Mouse (Mus musculus): ENCODE results near the gene Gfi1. TPM values are rescaled to one million over a fixed set of nuclear protein-coding genes. Genes with fewer than 3 reads are reported as not detected.

Gfi1 gene
- polyA plus RNA-seq, 1 experiment from 2014 or later = not detected

DNA sequence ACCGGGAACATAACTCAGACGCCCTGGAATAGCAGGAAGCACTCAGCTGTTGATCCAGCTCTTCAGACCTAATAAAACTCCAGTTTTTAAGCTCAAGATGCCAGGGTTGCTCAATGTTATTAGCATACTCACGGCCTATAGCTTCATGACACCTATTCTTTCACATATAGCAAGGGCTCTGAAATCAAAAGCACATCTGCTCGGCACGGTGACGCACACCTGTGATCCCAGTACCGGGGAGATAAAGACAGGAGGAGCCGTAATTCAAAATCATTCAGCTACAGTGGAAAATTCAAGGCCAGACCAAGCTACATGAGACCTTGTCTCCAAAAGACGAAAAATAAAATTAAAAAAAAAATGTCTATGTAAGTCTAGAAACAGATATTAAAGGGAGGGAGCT, 24.2 kb downstream of the Gfi1 start:
- no peaks in the 10 kb centered on the region for H3K27me3 ChIP-seq
- 81% methylated on average over 9 of the region's 9 CpGs for WGBS
- no peak overlapping the region for H3K27ac ChIP-seq
- H3K4me1 ChIP-seq (replicated peaks) = no peaks in the 10 kb centered on the region
- H3K4me3 ChIP-seq (replicated peaks) = no peak overlapping the region
- H3K9me3 ChIP-seq = no peaks in the 10 kb centered on the region
- no peak for ATAC-seq (ENCODE audit: insufficient number of reproducible peaks, insufficient read depth, low FRiP score, low TSS enrichment, low read depth)
- H3K36me3 ChIP-seq = no peaks in the 10 kb centered on the region
- H3K9ac ChIP-seq (replicated peaks) = no peak overlapping the region
- no peak overlapping the region for H3K4me2 ChIP-seq

DNA sequence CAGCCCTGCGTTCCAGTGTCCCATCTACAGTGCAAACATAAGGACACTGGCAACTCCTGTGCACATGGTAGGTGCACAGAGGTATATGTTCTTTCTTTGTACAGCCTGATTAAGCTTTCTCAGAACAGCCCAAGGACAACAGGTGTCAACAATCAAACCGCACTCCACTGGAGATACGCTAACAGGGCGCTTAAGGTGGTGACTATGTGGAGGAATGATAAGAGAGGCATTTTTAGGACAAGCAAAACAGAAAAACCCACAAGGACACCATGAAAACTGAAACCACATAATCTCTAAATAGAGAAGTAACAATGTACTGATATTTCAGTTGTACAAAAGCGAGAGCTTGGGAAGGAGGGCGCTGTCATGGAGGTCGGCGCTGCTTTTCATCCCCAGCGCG, 25.0 kb downstream of the Gfi1 start:
- 89% methylated on average over 10 of the region's 10 CpGs for WGBS
- no peaks in the 10 kb centered on the region for H3K36me3 ChIP-seq
- no peak overlapping the region for H3K27ac ChIP-seq
- H3K4me3 ChIP-seq (replicated peaks) = no peak overlapping the region
- no peak for ATAC-seq (ENCODE audit: insufficient number of reproducible peaks, insufficient read depth, low FRiP score, low TSS enrichment, low read depth)
- H3K4me2 ChIP-seq = no peak overlapping the region
- no peaks in the 10 kb centered on the region for H3K27me3 ChIP-seq
- no peaks in the 10 kb centered on the region for H3K4me1 ChIP-seq (replicated peaks)
- no peak overlapping the region for H3K9ac ChIP-seq (replicated peaks)
- H3K9me3 ChIP-seq = no peaks in the 10 kb centered on the region

DNA sequence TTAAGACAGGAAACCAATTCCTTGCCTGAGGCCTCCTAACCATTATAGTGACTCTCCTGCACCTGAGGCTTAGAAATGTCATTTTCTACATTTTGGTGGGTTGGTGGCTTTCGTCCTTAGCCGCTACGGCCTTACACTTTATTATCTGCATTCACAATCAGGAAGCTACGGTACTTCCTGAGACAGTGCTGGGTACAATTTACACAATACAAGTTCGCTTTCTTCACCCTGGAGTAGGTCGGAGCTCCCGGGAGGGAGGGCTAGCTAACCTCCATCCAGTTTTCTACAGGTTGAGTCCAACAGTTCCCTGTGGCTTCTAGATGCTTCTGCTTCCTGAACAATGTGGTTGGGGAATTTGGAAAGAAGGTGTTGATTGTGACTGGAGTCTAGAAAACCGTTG, 26.9 kb downstream of the Gfi1 start:
- peaks cover 4% of the 10 kb centered on the region; the same call in 1 of the 2 replicates for H3K27me3 ChIP-seq
- no peaks in the 10 kb centered on the region for H3K36me3 ChIP-seq
- H3K9me3 ChIP-seq = no peaks in the 10 kb centered on the region
- H3K4me1 ChIP-seq (replicated peaks) = no peaks in the 10 kb centered on the region
- no peak overlapping the region for H3K27ac ChIP-seq
- no peak overlapping the region for H3K4me2 ChIP-seq
- 85% methylated on average over 8 of the region's 8 CpGs for WGBS
- H3K4me3 ChIP-seq (replicated peaks) = no peak overlapping the region
- ATAC-seq (ENCODE audit: insufficient number of reproducible peaks, insufficient read depth, low FRiP score, low TSS enrichment, low read depth) = no peak
- H3K9ac ChIP-seq (replicated peaks) = no peak overlapping the region

DNA sequence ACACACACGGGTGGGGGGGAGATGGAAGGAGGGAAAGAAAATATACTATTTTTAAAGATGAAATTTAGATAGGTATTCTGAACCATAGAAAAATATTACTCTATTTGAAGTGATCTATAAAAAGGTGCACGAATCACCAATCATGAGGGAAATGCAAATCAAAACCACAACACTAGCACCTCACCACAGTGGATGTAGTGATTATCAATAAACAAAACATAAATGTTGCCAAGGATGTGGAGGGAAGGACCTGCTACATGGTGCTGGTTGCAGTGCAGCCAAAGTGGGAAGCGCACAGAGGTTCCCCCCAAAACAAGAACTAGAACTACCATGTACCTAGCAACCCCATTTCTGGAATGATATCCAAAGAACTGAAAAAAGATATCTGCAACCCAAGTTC, 30.8 kb downstream of the Gfi1 start:
- Histone ChIP-seq H3K9ac (replicated peaks) (no peak overlapping the region), H3K27ac (no peak overlapping the region), H3K27me3 (peaks cover 8% of the 10 kb centered on the region; the same call in 1 of the 2 replicates), H3K4me1 (replicated peaks) (no peaks in the 10 kb centered on the region), H3K4me3 (replicated peaks) (no peak overlapping the region), H3K9me3 (no peaks in the 10 kb centered on the region), H3K4me2 (no peak overlapping the region), H3K36me3 (no peaks in the 10 kb centered on the region)
- WGBS = 74% methylated on average over 3 of the region's 3 CpGs
- no peak for ATAC-seq (ENCODE audit: insufficient number of reproducible peaks, insufficient read depth, low FRiP score, low TSS enrichment, low read depth)

DNA sequence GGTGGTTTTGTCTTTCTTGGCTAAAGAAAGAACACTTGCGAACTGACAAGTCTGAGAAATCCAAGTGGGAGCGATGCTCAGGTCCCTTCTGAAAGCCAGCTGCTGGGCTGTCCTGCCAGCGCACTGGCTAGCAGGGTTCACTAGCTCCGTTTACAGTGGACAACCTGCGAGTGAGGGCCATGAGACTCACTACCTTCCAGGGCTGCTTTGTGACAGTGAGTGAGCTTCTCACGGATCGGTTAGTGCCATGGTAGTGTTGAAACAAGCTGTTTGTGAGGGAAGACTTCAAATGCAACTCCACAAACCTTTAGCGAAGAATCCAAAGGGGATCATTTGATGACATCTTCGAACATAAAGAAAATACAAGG, 37.4 kb downstream of the Gfi1 start:
- Histone ChIP-seq H3K4me1 (replicated peaks) (0 out of 2 replicates have a peak, but pooled peaks cover 6% of the 10 kb centered on the region), H3K9me3 (no peaks in the 10 kb centered on the region), H3K4me2 (peak overlapping the region; percentile 67), H3K27me3 (peaks cover 14% of the 10 kb centered on the region), H3K9ac (replicated peaks) (peak overlapping the region; percentile 54), H3K27ac (0 out of 2 replicates have a peak overlapping the region, but pooled peaks have one; percentile 18), H3K36me3 (no peaks in the 10 kb centered on the region), H3K4me3 (replicated peaks) (peak overlapping the region; percentile 50)
- peak; percentile 63 for ATAC-seq (ENCODE audit: insufficient number of reproducible peaks, insufficient read depth, low FRiP score, low TSS enrichment, low read depth)
- WGBS = 30% methylated on average over 9 of the region's 9 CpGs

DNA sequence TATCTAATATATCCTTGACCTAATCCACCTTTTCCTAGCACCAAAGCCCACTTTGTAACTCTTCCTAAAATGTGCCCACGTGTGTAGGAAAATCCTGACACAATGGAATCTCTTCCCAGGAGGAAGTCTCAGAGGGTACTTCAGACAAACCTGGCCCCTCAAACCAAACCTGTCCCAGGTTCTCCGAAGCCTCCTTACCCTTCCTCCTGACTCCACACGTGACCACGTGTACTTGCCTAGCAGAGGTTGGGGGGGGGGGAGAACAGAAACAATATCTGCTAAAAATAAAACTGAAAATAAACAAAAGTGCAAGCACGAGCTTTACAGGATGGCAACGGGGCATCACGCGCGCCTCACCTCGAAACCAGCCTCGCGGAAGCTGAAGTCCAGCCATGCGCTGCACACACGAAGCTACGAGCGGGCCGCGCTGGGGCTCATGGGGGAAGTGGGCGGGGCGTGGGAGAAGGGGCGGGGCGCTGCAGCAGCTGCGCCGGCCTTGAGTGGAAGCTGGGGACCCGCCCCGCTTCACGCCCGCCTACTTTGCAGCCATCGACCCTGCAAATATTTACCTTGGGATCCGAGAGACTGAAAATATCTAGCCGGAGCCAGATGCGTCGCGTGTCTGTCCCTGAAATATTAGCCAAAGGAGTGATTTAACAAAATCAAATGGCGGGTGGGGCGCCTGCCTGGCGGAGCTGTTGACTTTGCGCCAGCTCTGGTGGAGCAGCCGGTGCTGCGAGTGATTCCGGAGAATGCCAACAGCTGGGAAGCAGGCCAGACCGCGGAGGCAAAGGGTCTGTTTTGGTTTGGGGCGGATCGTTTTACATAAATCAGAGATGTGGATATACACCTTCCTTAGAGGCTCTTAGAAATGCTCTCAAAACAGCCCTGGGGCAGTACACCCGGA, 38.0 kb downstream of the Gfi1 start:
- WGBS = 16% methylated on average over 46 of the region's 46 CpGs
- H3K27me3 ChIP-seq = peaks cover 14% of the 10 kb centered on the region
- ATAC-seq (ENCODE audit: insufficient number of reproducible peaks, insufficient read depth, low FRiP score, low TSS enrichment, low read depth) = peak; percentile 79
- peak overlapping the region; percentile 54 for H3K9ac ChIP-seq (replicated peaks)
- peak overlapping the region; percentile 66 for H3K27ac ChIP-seq
- H3K4me2 ChIP-seq = peak overlapping the region; percentile 67
- H3K9me3 ChIP-seq = no peaks in the 10 kb centered on the region
- no peaks in the 10 kb centered on the region for H3K36me3 ChIP-seq
- H3K4me3 ChIP-seq (replicated peaks) = peak overlapping the region; percentile 50
- 0 out of 2 replicates have a peak, but pooled peaks cover 6% of the 10 kb centered on the region for H3K4me1 ChIP-seq (replicated peaks)

DNA sequence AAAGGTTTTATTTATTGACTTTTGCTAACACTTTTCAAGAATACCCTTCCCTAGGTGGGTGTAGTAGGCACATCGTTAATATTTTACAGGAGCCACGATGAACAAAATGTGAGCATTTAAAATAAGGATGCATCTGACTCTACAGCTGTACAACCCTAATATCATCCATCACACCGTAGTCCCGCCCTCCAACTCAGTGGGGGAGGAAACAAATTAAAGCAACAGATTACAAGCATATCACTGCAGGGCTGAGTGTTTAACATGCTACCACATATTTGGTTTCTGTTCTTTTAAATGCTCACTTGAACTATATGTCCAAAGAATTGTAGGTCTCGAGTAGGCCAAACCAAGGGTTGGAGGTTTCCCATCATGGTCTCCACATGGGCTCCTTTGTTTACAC, 38.7 kb downstream of the Gfi1 start:
- 0 out of 2 replicates have a peak overlapping the region, but pooled peaks have one; percentile 67 for H3K4me2 ChIP-seq
- 92% methylated on average over 5 of the region's 5 CpGs for WGBS
- no peaks in the 10 kb centered on the region for H3K9me3 ChIP-seq
- H3K4me3 ChIP-seq (replicated peaks) = no peak overlapping the region
- H3K9ac ChIP-seq (replicated peaks) = no peak overlapping the region
- no peak overlapping the region for H3K27ac ChIP-seq
- 0 out of 2 replicates have a peak, but pooled peaks cover 6% of the 10 kb centered on the region for H3K4me1 ChIP-seq (replicated peaks)
- H3K36me3 ChIP-seq = no peaks in the 10 kb centered on the region
- no peak for ATAC-seq (ENCODE audit: insufficient number of reproducible peaks, insufficient read depth, low FRiP score, low TSS enrichment, low read depth)
- H3K27me3 ChIP-seq = peaks cover 14% of the 10 kb centered on the region

DNA sequence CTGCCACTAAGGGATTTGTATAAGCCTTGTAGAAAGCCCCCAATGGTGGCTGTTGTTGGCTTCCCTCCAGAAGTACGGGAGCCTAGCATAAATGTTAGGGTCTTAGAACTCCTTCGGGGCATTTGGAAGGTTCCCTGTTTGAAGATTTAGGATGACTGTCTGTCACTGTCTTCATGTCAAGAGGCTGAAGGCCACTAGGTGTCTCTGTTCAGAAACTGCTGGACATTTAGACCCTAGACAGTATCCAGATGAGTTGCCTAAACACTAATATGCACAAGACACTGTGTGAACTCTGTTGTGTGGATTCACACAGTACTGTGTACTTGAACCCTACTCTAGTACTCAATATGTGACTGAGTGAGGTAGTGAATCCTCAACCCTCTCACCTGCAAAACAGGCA, 41.5 kb downstream of the Gfi1 start:
- H3K27me3 ChIP-seq = peaks cover 12% of the 10 kb centered on the region
- no peaks in the 10 kb centered on the region for H3K36me3 ChIP-seq
- no peak overlapping the region for H3K4me3 ChIP-seq (replicated peaks)
- no peak overlapping the region for H3K4me2 ChIP-seq
- H3K4me1 ChIP-seq (replicated peaks) = 0 out of 2 replicates have a peak, but pooled peaks cover 6% of the 10 kb centered on the region
- no peak for ATAC-seq (ENCODE audit: insufficient number of reproducible peaks, insufficient read depth, low FRiP score, low TSS enrichment, low read depth)
- H3K27ac ChIP-seq = no peak overlapping the region
- H3K9me3 ChIP-seq = no peaks in the 10 kb centered on the region
- no peak overlapping the region for H3K9ac ChIP-seq (replicated peaks)
- WGBS = 89% methylated on average over 2 of the region's 2 CpGs

DNA sequence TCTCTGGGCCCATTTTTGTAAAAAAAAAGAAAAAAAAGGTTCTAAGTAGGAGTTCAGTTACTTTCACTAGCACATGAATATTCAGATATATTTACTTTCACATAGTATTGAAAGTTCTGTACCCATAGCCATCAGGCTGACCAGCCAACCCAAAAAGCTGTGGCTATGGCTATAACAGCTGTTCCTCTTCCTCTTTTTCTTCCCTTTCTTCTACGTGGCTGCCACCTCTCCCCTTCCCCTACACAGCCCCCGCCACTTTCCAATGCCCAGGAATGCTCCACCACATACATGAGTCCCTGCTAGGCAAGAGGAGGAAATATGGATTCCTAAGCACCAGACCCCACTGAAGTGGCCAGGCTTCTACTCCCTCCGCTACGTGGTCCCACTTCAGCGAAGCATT, 44.5 kb downstream of the Gfi1 start:
- Histone ChIP-seq H3K9ac (replicated peaks) (no peak overlapping the region), H3K36me3 (no peaks in the 10 kb centered on the region), H3K4me2 (no peak overlapping the region), H3K4me1 (replicated peaks) (no peaks in the 10 kb centered on the region), H3K27me3 (peaks cover 3% of the 10 kb centered on the region; the same call in 1 of the 2 replicates), H3K4me3 (replicated peaks) (no peak overlapping the region), H3K9me3 (no peaks in the 10 kb centered on the region), H3K27ac (no peak overlapping the region)
- 85% methylated on average over 5 of the region's 5 CpGs for WGBS
- ATAC-seq (ENCODE audit: insufficient number of reproducible peaks, insufficient read depth, low FRiP score, low TSS enrichment, low read depth) = no peak

DNA sequence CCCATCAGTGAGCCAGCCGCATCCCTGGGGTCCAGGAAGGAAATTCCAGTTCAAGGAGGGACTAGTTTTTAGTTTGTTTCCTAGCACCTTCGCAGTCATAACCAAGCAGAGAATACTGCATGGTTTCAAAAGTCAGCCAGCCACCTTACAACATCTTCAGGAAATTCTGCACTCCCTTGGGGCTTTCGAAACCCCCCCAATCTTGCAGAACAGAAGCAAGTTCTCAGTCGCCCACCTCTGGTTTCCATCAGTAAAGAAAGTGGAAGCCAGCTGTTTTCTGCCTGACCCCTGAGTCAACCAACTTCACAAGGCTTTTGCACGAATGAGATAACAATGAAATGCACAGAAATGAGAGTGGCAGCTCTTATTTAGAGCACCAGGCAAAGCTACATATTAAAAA, 47.4 kb downstream of the Gfi1 start:
- H3K9ac ChIP-seq (replicated peaks) = no peak overlapping the region
- H3K4me3 ChIP-seq (replicated peaks) = no peak overlapping the region
- ATAC-seq (ENCODE audit: insufficient number of reproducible peaks, insufficient read depth, low FRiP score, low TSS enrichment, low read depth) = no peak
- H3K27me3 ChIP-seq = peaks cover 3% of the 10 kb centered on the region; the same call in 1 of the 2 replicates
- no peak overlapping the region for H3K27ac ChIP-seq
- no peaks in the 10 kb centered on the region for H3K9me3 ChIP-seq
- H3K4me1 ChIP-seq (replicated peaks) = no peaks in the 10 kb centered on the region
- no peak overlapping the region for H3K4me2 ChIP-seq
- no peaks in the 10 kb centered on the region for H3K36me3 ChIP-seq
- WGBS = 66% methylated on average over 5 of the region's 5 CpGs
